Mouse (Mus musculus) left cerebral cortex, postnatal 14 days (tissue): ENCODE data around the gene Creld2. TPM values are rescaled to one million over a fixed set of nuclear protein-coding genes. Genes with fewer than 3 reads are reported as not detected.

Experiments used
- DNase-seq, 2 experiments: peaks; one replicate each; pipeline ENCODE4 v3.0.0; 2021 to 2022; ENCODE audit warnings: low spot score in 2 of 2, mixed read lengths in 1 of 2
- intact Hi-C: fragments of 180-260 bp; cut with DNase I; formaldehyde crosslinking; loops from one replicate; pipeline ENCODE4 v1.15.1; 2025
- total RNA-seq, 2 experiments: library from RNA; stranded (reverse); gene quantifications; 2 replicates each; pipeline ENCODE4 v1.2.3; 2021

Creld2 gene
- total RNA-seq, 2 experiments from 2014 or later, result 18.9 to 21.4 TPM

DNA sequence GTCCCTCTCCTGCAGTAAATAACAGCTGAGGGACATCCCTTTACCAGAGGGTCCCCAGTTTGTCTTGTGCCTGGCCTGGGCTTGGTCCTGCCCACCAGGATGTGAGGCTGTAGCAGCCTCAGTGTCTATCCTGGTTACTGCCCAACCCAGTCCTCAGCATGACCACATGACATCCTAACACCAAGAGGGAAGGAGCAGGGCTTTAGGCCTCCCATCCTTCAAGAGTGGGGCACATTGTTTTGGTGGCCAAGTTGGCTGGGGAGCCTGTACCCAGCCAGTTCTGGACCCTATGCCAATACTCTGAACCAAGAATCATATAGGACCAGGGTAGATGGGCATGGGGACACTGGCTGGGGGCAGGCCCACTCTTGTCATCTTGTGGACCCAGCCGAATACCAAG lies 29.2 kb downstream of the Creld2 start:
- intact Hi-C loops, result no loop called here
- no peak for DNase-seq

DNA sequence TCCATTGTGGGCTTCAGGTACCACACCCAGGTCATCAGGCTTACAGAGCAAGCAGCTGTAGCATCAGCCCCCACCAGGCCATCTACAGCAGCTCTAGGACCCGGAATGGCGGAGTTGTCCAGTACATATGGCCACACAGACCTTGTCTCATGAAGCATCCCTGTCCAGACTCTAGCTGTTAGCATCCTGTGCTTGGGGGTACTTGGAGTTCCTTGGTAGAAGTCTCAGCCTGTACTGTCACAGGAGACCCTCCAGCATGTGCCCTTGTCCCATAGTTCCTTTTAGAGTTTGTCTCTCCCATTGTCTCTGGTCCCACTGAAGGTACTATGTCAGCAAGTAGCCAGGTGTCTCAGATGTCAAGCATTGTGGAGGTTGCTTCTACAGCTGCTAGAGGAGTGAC lies 30.2 kb downstream of the Creld2 start:
- no peak for DNase-seq
- intact Hi-C loops, result no loop called here

DNA sequence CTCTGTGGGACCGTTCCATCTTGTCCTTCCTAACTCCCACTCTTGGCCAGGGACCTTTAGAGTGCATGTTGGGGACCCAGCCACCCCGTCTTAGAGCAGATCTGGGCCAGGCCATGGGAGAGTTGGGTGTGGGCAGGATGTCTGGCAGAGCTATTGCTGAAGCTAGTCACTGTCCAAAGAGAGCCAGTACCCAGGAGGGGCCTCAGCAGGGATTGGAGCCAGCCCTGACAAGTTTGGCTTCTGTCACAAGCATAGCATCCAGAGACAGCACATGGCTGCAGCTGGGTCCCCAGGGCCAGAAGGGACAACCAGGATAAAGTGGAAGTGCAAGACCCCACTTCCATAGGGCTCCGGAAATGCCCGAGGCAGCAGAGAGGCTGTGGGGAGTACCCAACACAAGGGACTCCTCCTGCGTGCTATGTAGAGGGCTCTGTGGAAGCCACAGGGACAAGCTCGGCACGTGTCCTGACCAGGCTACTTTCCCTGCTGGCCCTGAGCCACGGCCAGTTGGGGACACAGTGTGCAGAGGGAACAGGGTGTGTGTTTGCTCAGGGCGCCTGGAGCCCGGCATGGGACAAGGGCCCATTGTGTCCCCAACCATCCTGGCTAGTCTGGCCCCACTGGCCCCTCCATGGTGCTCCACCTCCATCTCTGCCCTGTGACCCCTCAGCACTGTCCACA lies 30.8 kb downstream of the Creld2 start:
- DNase-seq, result peak; percentile 80 to 90
- intact Hi-C loops, result no loop called here

DNA sequence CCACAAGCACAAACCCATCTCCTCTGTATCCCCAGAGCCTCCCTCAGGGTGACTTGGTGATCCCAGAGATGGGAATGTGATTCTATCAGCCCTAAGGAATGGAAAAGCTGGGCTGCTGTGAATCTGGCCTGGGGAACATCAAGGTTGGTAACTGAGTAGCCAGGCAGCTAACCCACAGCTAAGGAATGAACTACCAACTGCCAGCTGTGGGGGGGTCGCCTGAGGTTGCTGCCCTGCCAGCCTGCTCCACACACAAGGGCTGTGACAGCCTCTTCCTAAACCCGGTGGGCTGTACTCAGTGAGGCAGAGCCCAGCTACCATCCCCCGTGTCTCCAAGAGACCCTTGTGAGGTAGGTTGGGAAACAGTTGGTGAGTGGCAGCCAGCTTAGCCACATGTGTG lies 31.6 kb downstream of the Creld2 start:
- no peak for DNase-seq
- intact Hi-C loops, result no loop called here

DNA sequence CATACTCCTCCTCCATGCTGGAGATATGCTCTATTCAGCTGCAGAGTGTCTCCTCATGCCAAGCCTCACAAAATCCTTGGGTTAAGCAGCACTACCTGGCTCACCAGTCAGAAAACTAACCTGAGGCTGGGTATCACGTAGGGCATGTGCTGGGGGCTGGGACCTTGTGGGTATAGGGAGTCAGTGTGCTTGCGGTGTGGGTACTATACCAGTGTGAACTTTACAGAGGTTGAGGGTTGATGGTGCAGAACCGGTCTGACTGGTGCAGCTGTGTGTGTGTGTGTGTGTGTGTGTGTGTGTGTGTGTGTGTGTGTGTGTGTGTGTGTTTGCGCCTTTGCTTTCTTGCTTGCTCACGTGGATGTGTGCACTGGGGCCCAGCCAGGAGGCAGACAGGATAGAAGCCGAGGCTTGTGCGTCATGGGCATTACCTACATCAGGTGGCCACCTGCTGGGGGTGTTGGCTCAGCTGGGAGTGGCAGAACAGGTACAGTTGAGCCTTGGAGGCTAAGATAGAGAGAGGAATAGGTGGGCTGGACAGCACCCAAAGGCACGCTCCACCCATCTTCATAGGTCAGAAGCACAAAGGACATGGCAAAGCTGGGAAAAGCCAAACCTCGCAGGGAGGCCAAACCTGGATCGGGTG lies 32.2 kb downstream of the Creld2 start:
- no peak for DNase-seq
- intact Hi-C loops, result no loop called here

DNA sequence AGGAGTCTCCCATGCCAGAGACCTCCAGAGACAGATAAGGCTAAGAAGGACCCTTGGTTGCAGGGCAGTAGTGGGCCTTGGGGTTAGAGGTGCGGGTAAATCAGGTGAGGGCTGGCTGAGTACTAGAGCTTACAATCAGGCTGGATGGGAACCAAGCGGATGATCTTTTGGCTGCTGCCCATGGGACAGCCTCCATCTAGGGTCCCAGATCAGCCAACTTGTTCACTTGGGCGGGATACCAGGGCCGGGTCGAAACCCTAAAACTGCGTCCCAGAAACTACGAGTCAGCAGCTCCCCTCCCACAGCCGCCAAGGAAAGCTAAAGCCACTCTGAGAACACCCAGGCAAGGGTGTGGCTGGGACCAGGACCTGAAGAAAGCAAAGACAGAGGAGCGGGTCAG lies 33.7 kb downstream of the Creld2 start:
- DNase-seq, result no peak
- intact Hi-C loops, result no loop called here

DNA sequence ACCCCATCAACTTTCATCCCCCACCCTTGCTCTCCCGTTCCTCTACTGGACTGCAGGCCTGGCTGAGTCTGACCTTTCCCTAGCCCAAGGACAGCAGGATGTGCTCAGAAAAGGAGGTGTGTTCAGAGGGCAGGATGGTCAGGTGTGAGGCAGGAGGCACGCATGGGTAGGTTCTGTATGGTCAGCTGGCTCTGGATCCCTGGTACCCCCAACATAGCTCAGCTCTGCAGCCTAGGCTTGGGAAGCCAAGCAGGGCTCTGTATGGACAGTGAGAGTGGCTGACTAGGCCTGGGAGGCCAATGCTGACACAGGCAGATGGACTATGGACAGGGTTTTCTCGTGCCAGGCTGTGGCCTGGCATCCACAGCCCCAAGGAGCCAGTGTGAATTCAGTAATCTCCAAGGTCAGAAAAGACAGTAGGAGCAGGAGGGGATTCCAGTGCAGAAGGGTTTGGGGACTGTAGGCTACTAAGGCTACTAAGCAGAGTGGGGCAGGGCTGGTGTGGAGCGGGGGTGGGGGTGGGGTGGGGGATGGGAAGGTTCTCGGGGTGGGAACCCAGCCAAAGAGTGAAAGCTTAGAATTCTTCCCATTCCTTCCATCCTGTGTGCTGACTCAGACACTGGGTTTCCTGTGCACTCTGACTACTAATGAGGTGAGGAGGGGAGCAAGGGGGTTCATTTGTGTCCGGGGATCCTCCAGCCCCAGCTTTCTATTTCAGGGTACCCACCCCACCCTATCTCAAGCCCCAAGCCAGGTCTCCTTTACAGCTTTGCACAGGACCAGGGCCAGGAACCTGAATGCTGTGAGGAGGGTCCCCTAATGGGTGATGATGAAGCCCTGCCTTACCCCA lies 34.9 kb downstream of the Creld2 start:
- DNase-seq, result no peak
- intact Hi-C loops, result no loop called here

DNA sequence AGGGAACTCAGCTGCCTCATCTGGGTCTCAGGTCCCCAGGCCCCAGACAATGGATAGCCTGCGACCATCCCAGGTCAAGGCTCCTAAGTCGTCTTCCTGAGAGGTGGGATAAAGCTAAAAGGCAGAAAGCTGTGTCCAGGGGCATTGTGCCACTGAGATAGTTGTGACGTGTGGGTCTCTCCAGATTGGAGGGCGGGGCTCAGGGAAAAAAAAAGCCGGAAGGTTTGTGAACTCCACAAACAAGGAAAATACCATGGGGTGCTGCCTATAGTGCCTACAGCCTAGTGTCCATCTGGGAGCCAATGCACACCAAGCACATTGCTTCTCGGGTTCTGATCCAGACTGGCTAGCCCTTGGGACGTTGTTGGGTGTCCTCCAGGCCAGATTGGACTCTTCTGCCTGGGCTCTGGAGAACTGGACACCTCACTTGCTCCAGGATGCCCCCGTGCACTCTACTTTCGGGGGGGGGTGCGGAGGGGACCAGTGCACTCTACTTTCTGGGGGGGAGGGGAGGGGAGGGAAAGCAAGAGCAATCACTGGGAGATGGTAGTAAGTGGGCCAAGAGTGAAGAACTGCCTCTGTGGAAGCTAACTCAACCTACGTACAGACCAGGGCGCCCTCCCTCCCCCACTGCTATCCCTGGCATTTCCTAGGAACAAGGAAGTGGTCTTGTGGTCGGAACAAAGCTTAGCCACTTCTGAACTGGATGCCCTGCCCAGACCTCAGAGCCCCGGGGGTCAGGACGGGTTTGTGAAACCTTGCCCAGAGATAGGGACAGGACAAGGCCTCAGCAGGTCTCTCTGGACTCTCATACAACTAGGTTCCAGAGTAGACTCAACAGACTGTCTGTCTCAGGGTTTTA lies 35.8 kb downstream of the Creld2 start:
- intact Hi-C loops, result no loop called here

DNA sequence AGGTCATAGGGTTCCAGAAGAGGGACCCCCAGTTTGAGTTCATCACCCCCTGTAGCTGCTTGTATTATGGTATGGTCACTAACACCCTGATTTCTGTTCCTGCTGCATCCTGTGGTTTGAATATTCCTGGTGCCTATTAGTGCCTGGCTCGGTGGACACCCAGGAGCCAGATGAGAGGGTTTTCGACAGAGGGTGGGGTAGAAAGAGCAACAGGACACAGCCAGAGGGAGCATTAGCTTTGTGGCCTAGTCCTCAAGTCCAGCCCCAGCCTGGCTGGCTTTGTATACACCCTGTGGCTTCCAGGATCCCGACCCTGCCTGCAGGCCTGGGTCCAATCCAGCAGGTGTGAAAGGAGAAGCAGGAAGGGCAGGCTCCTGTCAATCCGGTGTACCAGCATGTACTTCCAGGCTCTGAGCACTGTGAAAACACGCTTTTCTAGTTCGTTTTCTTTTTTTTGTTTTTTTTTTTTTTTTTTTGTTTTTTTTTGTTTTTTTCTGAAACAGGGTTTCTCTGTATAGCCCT lies 36.5 kb downstream of the Creld2 start:
- intact Hi-C loops, result no loop called here
- DNase-seq, result no peak

More for the DNA sequence above, 35.8 kb downstream of the Creld2 start:
- no peak for DNase-seq

DNA sequence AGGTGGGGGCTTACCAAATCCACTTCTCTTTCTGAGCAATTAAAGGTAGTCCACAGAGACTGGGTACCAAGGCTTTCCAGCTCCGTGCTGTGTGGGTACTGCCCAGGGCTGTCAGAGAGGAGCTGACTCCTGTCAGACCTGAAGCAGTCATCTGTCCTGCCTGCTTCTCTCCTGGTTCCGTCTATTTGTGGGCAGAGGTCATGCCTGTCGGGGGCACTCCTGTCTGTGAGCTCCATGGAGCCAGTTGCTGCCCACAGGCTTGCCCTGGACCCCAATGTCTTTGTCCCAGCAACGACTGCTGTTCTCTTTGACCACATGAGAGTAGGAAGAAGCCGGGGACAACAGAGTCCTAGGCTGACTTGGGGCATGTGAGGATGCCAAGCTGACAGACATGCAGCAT lies 37.2 kb downstream of the Creld2 start:
- intact Hi-C loops, result no loop called here
- DNase-seq, result no peak

DNA sequence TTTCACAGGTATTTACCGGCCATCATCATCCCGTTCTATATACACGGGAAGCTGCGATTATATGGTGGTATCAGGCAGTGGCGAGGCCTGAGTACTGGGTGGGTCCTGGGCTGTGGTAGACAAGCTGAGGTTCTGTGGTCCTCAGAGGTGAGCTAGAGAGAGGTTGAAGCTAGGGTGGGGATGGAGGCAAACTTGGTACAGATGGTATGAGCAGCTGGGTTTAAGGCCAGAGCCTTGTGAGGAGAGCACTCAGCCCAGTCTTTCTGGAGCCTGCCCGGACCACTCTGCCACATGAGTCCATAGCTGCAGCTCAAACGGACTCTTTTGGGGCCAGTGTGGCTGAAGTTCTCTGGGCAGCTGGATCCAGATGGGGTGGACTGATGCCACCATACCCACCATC lies 37.9 kb downstream of the Creld2 start:
- no peak for DNase-seq
- intact Hi-C loops, result no loop called here

DNA sequence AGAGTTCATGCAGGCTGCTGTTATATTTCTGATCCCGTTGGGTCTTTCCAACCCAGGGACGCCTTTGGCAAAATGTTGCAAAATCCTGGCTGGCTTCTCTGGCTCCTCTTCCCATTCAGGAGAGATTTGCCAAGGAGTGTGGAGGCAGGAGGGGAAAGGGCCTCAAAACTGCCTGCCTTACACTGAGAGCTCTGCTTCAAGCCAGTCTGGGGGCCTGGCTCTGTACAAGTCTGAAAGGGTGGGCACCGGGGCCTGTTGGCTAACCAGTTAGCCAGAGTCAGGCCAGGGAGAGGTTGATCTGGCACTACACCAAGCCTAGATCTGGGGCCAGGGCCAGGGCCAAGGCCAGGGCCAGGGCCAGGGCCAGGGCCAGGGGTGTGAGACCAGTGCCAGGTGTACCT lies 38.7 kb downstream of the Creld2 start:
- intact Hi-C loops, result no loop called here
- no peak for DNase-seq

DNA sequence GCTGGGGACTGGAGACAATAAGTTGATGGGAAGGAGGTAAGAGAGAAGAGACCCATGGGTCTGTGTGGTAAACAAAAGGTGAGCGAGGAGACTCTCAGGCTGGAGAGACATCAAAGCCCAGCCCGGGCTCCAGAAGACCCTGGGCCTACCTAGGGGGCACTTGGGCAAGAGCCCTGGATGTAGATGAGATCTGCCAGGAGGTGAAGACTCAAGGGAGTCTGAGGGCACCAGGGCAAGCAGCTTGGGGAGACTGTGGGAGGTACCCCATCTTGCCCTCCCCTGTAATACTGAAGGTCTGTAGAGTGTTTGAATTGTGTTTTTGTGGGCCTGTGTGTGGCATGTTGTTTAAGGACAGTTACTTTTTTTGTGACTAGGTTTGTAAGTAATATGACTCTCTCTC lies 39.3 kb downstream of the Creld2 start:
- no peak for DNase-seq
- intact Hi-C loops, result no loop called here

DNA sequence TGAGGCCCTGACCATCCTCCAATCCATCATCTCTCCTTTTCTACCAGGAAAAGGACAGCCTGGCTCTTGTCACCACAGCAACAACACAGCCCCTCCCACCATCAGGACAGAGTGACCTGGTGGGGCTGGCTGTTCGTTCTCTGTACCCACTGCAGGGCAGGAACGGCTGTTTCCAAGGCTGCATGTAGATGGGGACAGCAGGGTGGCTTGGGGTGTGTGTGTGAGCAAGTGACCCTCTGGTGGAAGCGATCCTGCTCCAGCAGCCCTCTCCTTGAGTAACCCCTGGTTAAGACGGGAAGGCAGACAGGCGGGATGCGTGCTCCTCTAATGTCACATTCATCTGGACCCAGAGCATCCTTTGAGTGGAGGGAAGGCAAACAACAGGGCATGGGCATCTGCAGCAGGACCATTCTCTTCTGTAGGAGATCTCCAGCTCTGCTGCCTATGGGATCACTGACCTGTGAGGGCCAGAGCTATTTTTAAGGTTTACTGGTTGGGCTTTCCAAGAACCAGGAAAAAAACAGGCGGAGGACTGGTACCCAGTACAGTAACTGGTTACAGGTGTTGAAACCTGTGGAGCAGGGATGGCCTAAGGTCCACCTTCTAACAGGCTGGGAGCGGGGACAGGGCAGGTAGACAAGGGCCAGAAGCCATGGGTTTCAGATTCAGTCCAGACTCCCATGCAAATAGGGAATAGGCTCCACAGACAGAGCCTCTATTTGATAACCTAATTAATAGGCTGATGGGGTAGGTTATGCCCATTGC lies 39.9 kb downstream of the Creld2 start:
- no peak for DNase-seq
- intact Hi-C loops, result no loop called here

DNA sequence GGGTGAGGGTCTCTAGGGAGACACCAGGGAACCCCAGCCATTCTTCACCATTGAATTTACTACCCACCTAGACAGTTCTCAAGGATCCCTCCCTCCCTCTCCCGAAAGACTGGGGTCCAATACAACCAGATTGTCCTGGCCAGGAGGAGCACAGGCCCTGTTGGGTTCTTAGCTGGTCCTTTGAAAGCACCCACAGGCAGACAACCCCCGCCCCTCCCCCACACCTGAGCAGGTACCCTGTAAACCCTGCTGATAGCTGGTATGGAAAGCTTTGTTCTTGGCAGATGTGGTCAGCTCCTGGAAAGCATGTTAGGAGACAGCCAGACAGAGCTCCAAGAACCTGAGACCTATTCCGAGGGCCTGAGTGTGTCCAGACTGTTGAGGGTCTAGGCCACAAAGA lies 41.3 kb downstream of the Creld2 start:
- no peak for DNase-seq
- intact Hi-C loops, result loop anchor here (5.0 kb wide), 1 partner anchor 33 kb away; no protein-coding TSS in a partner anchor

DNA sequence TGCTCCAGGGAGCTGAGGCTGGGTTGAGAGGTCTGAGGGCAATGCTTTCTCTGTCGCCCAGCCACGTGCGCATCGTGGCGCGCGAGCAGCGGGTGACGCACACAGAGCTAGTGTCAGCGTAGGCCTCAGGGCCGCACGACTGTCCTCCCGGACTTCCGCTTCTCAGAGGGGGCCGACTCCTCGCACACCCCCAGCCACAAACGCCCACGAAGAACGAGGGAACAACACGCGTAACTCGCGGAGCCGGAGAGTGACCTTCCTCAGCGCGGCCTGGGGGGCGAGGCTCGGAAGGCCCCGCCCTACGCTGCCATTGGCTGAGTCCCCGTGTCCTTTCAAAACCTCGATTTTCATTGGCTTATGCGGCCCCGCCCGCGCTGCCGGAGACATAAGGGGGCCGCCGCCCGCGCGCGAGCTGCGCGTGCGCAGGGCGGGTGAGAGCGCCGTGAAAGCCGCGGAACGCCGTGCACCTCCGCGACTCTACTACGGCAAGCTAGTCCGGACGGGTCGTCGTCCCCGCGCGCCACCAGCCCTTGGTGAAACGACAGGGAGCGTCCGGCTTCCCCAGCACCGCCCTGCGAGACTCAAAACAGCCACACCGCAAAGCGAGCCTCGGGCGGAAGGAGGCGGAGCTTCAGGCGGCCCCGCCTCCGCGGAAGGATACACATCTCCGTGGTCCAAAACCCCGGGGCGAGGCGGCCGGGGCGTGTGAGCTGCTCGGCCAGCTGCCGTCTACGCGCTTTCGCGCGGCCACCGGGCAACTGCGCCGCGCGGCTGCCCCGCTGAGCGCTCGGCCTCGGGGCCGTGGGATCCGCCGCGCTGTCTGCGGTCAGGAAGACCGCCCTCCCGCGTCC lies 42.6 kb downstream of the Creld2 start, which contains the start of gene Pim3:
Gene Pim3 (plus strand): TSS at position 415 of the 851 bp plus-strand sequence.
- intact Hi-C loops, result loop anchor here (5.0 kb wide), 1 partner anchor 35 kb away; no protein-coding TSS in a partner anchor
- DNase-seq, result peak; percentile 97 to 98

DNA sequence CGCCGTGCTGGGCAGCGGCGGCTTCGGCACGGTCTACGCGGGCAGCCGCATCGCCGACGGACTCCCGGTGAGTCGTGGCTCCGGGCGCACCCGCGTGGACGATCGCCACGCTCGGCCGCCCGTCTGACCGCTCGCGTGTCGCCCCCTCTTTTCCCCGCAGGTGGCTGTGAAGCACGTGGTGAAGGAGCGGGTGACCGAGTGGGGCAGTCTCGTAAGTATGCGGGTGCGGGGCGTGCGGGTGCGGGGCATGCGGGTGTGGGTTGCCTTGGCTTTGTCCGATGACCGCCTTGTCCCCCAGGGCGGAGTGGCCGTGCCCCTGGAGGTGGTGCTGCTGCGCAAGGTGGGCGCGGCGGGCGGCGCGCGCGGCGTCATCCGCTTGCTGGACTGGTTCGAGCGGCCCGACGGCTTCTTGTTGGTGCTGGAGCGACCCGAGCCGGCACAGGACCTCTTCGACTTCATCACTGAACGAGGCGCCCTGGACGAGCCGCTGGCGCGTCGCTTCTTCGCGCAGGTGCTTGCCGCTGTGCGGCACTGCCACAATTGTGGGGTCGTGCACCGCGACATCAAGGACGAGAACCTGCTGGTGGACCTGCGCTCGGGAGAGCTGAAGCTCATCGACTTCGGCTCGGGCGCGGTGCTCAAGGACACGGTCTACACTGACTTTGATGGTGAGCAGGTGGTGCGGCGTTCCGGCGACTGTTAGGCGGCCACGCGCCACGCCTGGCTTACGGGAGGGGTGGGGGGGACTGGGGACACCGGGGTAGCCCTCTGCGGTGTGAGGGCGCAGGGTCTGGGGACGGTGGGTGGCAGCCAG lies 43.6 kb downstream of the Creld2 start:
- intact Hi-C loops, result loop anchor here (5.0 kb wide), 1 partner anchor 36 kb away; no protein-coding TSS in a partner anchor
- peak; percentile 55 to 60 for DNase-seq
